Mouse (Mus musculus) kidney, adult 18-20 months (tissue): Measurements from ENCODE around the gene Pth.

Experiments used
- DNase-seq: peaks from one replicate; pipeline ENCODE4 v3.0.0; 2021

Gene Pth

GRCm38 (mm10) chr7:113388470-113388869, at the start of gene Pth:
TSS of gene Pth (minus strand) at chr7:113388570.
- no peak for DNase-seq

DNA sequence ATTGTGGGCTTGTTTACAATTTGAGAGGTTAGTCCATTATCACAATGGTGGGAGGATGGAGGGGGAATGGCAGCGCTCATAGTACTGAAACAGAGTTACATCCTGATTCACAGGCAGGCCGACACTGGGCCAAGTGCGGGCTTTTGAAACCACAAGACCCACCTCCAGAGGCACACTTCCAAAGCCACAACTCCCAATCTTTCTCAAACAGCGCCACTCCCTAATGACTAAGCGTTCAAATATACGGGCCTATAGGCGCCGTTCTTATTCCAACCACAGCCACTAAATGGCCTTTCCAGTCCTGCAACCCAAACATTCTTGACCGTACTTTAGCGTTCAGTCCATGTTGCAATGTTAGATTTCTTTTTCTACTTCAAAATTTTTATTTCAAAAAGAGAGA, 47.9 kb upstream of the Pth start:
- no peak for DNase-seq

- DNase-seq = peak; percentile 65
Measured at GRCm38 (mm10) chr7:113434286-113434685, 45.9 kb upstream of the Pth start.

GRCm38 (mm10) chr7:113433451-113433850, 45.1 kb upstream of the Pth start:
- DNase-seq = no peak

GRCm38 (mm10) chr7:113432891-113433290, 44.5 kb upstream of the Pth start:
- peak; percentile 27 for DNase-seq

- no peak for DNase-seq
Measured at GRCm38 (mm10) chr7:113420771-113421170, 32.4 kb upstream of the Pth start.

DNA sequence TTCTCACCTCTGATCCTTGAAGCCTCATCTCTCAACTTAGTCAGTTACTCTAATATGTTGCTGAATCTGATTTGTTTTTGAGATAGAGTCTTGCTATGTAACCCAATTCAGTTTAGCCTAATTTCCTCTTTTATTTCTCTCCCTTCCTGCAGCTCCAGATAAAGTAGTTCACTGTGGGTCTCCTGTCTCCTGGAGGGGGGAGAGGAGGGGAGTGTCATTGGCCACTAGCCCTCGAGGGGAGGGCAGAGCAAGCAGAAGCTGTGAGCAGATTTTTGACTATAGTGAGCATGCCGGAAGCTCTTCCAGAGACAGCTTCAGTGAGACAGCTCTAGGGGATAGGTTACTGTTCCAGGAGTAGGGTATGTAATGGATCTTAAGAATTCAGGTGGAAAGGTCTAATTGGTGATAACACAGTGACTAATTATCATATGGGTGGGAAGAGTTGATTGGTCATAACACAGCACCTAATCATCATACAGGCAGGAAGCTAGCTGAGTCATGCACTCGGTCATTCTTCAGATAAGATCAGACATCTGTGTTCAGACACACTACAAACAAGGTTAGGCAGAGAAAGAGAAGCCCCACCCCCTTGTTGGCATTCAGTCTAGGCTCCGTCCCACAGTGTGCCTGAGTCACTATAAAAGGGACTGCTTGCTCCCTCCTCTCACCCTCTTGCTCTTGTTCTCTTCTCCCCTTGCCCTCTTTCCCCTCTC, 30.9 kb upstream of the Pth start:
- peak; percentile 26 for DNase-seq

- DNase-seq = no peak
Measured at GRCm38 (mm10) chr7:113416536-113416935, 28.2 kb upstream of the Pth start.

GRCm38 (mm10) chr7:113415256-113415655, 26.9 kb upstream of the Pth start:
- no peak for DNase-seq

- DNase-seq = no peak
Measured at GRCm38 (mm10) chr7:113408712-113409111, 20.3 kb upstream of the Pth start.

GRCm38 (mm10) chr7:113398083-113398482, 9.7 kb upstream of the Pth start:
- DNase-seq = no peak

DNA sequence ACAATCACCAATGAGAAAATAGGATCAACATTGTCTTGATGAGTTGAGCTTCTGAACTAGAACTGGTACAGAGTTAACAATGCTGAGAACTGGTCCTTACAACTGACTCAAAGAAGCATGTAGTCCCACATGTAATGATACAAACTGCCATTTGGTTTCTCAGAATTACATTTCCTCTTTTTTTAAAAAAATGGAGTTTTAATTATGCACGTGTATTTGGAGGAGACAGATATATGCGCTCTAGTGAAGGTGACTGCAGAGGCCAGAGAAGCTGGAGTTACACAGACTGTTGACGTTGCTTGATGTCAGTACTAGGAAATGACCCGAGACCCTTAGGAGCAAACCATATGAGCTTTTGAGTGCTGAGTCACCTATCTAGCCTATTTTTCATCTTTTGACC, 8.3 kb upstream of the Pth start:
- DNase-seq = no peak

DNA sequence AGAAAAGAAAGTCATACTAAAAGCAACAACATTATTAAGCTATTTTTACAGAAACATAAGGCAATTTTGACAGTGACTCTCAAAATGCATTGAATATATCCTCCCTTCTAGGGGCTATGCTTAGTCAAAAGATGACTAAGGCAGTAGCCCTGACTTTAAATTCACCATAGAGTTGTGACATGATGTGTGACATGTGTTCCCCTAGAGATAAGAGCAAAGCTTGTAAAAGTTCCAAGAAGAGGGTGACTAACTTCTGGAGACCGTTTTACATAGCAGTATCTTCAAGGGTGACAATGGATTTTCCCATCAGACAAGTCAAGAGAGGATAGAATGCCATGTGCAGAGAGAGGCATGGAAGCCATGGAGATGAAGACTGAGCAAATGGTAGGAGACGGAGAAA, 3.2 kb upstream of the Pth start:
- no peak for DNase-seq

GRCm38 (mm10) chr7:113377875-113378658, 10.3 kb downstream of the Pth start:
- peak; percentile 72 for DNase-seq

GRCm38 (mm10) chr7:113372682-113373081, 15.7 kb downstream of the Pth start:
- no peak for DNase-seq

DNA sequence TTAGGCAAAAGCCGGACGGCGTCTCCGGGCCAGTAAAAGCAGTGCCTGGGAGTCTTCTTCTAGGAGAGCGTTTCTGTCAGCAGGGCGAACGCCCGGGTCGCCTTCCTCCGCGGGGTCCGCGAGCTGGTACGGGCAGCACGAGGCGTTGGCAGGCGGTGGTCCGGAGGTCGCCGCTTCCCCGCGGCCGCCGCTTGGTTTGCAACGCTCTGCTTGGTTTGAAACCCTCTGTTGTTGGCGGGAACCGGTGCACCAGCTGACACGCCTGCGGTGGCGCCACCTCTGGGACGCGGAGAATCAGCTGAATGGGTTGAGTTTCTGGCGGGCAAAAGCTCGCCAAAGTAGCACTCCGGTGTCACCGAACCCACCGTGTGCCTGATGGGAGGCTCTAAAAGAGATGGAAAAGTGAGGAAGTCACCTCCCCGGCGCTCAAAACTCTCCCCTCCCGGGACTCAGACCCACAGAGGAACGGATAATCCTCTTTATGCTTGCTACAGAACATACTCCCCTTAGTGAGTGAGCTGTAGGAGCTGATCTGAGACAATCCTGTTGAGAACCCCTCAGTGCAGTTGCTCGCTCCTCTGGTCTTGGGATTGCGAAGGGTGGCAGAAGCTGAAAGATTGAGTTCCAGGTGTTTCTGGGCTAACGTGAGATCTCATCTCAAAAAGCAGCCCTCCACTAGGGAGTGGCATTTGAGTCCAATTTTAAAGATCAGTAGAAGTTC, 18.6 kb downstream of the Pth start:
- peak; percentile 86 for DNase-seq

DNA sequence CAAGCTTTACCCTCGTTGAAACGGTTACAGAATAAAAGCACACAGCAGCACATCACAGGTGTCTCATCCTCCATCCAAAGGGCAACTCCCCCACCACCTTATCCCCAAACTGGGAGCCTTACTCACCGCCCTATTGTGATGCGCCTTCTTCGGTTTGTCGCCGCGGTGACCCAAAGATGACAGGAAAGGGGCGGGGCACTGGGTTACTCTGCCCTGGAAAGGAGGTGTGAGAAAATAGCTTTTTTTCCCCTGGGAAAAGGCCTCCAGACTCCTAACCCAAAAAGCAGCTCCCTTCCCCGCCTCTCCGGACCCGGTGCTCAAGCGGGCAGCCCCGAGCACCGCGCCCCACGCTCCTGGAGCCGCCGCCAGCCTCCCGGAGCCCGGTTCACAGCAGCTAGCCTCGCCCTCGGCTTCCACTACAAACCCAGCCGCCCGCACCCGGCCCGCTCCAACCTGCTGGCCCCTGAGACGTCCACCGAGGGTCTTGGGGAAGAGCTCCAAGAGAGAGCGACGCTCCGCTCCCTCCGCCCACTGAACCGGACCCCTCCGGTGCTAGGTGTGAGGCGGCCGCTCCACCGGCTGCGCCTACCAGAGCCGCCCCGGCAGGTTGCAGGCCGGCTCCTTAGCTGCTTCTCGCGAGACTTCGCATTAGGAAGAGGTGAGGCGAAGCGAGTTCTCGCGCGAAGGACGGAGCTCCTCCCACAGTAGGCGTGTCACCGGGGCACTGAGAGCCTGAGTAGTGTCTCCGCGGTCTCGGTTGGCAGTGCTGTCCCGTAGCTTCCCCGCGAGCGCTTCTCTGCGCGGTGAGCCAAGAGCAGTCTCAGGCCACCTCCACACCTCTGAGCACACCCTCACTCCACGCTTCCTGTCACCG, 19.4 kb downstream of the Pth start, which contains the start of gene Btbd10:
TSS of gene Btbd10 (minus strand) at position 647 of the 874 bp plus-strand sequence.
- DNase-seq = peak; percentile 99

GRCm38 (mm10) chr7:113367440-113367839, 20.9 kb downstream of the Pth start:
- no peak for DNase-seq

GRCm38 (mm10) chr7:113349089-113349488, 39.3 kb downstream of the Pth start:
- DNase-seq = no peak

DNA sequence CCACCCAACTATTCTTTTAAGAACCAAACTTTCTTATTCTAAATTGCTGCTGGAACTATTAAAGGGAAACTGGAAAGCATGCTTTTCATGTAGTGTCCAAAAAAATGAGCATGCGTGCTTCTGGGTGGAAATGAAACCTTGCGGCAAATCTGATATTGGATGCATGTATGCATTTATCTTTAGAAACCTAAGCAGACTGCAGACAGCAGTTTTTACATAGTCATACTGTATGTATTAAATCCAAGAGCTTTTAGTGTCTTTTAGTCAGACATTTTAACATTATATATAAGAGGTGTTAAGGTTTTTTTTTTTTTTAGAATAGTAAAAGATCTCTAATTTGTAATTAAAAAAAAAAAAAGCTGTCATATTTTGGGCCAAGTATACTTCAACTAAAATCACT, 40.7 kb downstream of the Pth start:
- DNase-seq = no peak

DNA sequence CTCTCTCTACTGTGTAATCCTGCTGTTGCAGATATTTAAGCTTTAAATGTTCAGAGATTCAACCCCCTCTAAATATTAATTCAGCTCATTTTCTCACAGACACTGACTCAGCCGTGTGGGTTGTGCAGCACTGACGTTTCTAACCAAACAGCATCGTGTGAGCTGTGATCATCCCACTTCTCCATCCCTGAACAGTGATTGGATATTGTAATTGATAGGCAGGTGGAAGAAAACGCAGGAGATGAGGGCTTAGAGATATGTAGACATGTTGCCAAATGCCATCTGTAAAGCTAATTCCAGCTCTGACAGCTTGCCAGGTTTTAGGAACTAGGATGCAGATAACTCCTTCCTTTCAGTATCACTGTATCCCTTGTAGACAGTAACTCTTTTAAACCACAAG, 41.1 kb downstream of the Pth start:
- DNase-seq = no peak
